Mouse (Mus musculus) 416B (cell line): ENCODE results near the gene Stard3.

Source experiments
- DNase-seq: peaks from one replicate; pipeline ENCODE4 v3.0.0; 2011; ENCODE audit warnings: low read depth

Stard3 gene

DNA sequence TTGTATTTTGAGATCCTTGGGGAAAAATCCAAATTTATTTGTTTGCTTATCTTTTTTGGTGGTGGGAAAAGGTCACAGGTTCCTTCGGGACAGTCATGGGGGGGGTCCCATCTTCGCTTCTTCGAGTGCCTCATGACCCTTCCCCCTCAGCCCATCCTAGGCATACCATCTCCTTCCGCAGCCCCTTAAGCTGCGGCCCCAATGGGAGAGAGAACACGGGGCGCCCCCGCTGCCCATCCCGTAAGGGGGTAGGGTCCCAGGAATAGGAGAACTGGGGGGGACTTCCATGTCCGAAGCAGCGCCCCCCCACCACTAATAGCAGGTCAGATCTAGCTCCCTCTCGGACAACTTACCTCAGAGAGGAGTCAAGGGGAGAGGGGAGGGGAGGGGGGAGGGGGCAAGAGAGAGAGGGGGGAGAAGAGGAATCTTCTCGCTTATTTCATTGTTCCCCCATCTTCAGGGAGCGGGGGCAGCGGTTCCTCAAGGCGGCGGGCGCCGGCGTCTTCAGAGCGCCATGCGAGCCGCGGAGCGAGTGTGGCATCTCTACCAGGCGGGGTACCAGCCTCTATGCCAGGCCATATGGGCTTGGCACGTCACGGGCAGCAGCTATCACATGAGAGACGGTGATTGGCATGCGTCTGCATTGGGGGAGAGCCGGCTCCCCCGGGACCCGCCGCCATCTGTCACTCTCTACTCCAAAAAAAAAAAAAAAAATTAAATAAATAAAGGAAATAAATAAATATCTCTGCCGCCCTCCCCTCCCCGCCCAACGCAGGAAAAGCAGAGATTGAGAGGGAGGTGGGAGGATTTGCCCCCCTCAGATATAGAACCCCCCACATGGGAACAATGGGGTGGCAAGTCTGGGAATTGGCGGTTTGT, 28.8 kb upstream of the Stard3 start, which contains the start of gene Neurod2:
Gene Neurod2 (minus strand): TSS at position 568 of the 879 bp plus-strand sequence.
- no peak for DNase-seq

- no peak for DNase-seq
These were observed 28.0 kb upstream of the Stard3 start for GRCm38 (mm10) chr11:98329960-98330744.

- no peak for DNase-seq
These were observed 27.4 kb upstream of the Stard3 start for GRCm38 (mm10) chr11:98330745-98331204.

DNA sequence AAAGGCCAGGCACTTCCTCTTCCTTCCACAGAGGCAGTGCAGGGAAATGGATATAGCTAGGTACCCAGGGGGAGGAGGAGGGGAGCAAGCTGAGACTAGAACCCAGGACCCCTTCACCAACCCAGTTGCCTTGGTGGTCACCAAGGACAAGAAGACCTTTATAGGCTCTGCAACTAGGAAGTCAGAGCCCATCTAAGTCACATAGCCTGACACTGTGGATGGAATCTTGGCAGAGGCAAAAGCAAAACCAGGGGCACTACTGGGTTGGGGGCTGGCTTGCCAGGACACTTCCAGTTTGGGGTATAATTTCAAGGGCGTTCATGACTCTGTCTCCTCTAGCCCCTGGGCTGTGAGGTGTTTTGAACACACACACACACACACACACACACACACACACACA, 26.8 kb upstream of the Stard3 start:
- no peak for DNase-seq

DNA sequence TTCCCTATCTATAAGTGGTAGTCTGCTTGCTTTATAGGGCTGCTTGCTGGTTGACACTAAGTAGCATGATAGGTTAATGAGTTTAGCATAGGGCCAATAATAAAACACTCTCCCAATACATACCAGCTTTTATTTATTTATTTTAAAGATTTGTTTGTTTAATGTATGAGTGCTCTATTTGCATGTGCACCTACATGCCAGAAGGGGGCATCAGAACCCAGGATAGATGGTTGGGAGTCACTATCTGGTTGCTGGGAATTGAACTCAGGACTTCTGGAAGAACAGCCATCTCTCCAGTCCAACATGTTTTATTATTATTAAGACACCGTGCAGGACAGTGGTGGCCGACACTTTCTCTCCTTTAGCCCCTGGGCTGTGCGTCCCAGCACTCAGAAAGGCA, 26.0 kb upstream of the Stard3 start:
- no peak for DNase-seq

GRCm38 (mm10) chr11:98332841-98333240, 25.3 kb upstream of the Stard3 start:
- DNase-seq, result no peak

- no peak for DNase-seq
These were observed 24.9 kb upstream of the Stard3 start for GRCm38 (mm10) chr11:98333263-98333696.

DNA sequence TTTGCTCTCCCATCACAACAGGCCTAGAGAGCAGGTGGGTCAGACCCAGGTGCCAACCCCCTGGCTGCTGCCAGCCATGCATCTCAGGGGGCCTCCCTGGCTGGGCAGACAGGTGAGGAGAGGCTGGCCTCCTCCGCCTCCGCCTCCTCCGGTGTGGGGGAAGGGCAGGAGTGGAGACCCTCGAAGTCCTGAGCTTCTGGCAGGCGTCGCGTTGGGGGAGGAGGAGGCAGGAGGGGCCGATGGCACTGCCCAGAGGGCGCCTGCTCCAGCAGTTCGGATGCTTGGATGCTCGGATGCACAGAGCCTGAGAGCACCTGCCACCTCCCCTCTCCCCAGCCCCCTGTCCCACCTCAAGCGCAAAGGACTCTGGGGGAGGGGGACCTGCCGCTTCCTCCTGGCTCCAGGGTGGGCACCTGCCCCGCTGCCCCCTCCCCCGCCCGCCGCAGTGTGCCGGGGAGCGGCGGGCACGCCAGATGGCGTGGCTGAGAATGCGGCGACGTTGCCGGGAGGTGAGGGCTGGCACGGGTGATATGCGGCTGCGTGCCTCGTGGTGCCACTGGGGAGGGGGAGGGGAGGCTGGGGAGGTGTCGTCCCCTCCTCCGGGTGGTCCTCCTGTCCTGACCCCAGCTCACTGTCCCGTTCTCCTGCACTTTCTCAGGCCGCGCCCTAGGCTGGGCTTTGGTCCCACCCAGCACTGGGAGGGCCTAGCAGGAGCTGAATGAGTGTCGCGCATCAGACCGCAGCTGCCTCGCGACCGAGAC, 24.0 kb upstream of the Stard3 start:
- DNase-seq, result no peak

GRCm38 (mm10) chr11:98335250-98335649, 22.9 kb upstream of the Stard3 start:
- DNase-seq, result no peak

- no peak for DNase-seq
These were observed 21.7 kb upstream of the Stard3 start for GRCm38 (mm10) chr11:98336245-98337107.

- DNase-seq, result no peak
These were observed 19.6 kb upstream of the Stard3 start for GRCm38 (mm10) chr11:98338507-98338961.

GRCm38 (mm10) chr11:98339071-98339501, 19.1 kb upstream of the Stard3 start:
- no peak for DNase-seq

DNA sequence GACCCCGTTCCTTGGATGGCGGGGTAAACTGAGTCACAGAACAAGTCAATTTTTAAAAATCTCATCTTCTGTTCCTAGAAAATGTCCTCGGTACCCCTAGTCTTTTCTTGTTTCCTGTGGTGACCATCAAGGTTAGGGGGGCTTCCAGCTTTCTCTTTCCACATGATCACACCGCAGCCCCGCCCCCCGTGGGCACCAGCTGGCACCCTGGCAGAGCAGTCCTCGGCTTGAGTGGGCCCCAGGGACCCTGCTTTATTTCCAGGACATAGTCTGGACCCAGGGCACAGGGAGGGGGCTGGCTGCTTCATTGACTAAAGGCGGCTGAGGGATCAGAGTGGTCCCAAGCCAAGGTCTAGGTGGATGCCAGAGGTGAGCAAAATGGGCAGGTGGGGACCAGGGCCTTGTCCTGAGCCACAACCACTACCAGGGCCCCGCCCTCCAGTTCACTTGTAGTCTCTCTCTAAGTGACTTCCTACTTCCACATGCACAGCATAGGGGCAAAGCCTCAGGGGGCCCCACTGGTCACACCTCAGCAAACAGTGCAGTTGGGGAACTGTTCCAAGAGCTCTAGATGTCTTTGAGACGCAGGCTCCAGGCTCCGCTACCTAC, 18.4 kb upstream of the Stard3 start:
- no peak for DNase-seq

- DNase-seq, result no peak
These were observed 17.6 kb upstream of the Stard3 start for GRCm38 (mm10) chr11:98340597-98340996.

DNA sequence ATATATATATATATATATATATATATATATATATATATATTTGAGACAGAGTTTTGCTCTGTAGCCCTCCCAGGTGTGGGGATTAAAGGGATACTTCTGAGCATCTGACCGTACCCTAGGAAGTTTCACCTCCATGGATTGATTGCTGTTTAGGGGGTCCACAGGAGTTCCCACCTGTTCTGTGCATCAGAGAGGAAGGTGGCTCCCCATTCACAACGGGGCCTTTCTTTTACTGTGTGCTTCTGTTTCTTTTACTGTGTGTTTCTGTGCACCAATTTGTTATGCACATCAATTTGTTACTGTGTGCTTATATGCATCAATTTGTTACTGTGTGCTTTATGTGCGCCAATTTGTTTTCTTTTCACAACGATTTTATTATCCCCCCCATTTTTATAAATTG, 17.0 kb upstream of the Stard3 start:
- DNase-seq, result no peak

GRCm38 (mm10) chr11:98342000-98342945, 15.9 kb upstream of the Stard3 start:
- peak; percentile 86 for DNase-seq

DNA sequence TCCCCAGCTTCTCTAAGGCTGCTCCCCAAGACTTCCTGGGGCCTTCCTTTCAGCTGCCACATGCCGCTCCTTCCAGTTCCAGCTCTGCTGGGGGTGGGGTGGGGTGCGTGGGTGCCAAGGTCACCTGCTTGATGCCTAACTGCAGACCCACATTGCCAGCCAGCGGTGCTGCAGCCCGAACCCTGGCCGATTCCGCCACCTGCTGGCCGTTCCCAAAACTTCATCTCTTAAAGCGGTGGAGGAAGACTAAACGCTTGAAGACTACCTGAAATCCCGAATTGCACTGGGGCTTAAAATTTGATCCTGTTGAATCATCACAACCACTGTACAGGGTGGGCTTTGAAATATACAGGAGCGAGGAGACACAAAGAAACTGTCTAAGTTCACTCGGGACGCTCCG, 12.9 kb upstream of the Stard3 start:
- peak; percentile 66 for DNase-seq

- no peak for DNase-seq
These were observed 12.0 kb upstream of the Stard3 start for GRCm38 (mm10) chr11:98346168-98346567.

GRCm38 (mm10) chr11:98347385-98348082, 10.6 kb upstream of the Stard3 start:
- DNase-seq, result no peak
